In the genomic region with DNA sequence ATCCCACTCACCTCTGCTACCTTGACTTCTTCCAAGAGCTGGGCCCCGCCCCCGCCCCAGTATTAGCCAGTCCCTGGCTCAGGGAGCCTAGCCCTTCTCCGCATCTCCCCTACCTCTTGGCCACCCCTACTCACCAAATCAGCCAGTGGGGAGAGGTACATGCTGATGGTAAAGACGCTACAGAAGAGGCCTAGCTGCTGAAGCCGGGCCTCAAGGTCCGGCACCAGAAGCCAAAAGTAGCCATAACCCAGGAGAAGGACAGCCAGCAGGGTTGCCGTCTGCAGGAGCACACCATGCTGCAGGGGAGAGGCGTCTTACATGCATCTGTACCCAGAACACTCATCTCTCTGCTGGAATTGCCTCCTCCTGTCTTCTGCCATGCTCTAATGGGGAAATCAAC, we compare ENCODE assay signal across 11 mouse cellular contexts. TPM values are rescaled to one million over a fixed set of nuclear protein-coding genes. Genes with fewer than 3 reads are reported as not detected.
A peak's percentile ranks its signal among the peaks of the same experiment; 100 is the strongest.
DNase-seq lines count a peak whose midpoint lies in the region; ATAC-seq and TF ChIP-seq lines count a peak whose summit lies in the region.
"Had no signal": no experiment of that assay in that cellular context is flagged by ENCODE, and none has a peak within 500 bp of the region (broad histone marks: within the 10 kb centered on the region; RNA-seq: fewer than 3 reads in every experiment).

No protein-coding gene starts in this region.

- DNase-seq in forebrain, embryonic 11.5 days (ENCODE audit: low spot score): no peak
- DNase-seq in left cerebral cortex, adult 2 months (ENCODE audit: extremely low spot score in 1 of 2, low spot score in 2 of 2): no peak
- no peak for DNase-seq in left cerebral cortex, postnatal 4 days
- no peak for DNase-seq in gastrocnemius, postnatal 36 days
- DNase-seq: B cell, adult 2 months; lung, postnatal 4 days; right cerebral cortex, postnatal 14 days had no signal

- H3K9me3 ChIP-seq in forebrain, embryonic 12.5 days: no peaks in the 10 kb centered on the region
- H3K9me3 ChIP-seq in forebrain, embryonic 11.5 days (ENCODE audit: control insufficient read depth, low read length): no peaks in the 10 kb centered on the region
- H3K9me3 ChIP-seq in intestine, embryonic 16.5 days (ENCODE audit: control insufficient read depth, low read length): no peaks in the 10 kb centered on the region
- H3K9me3 ChIP-seq in neural tube, embryonic 14.5 days (ENCODE audit: control insufficient read depth, low read length): no peaks in the 10 kb centered on the region

- WGBS in forebrain, embryonic 12.5 days: 52% methylated on average over 8 of the region's 8 CpGs
- 46% methylated on average over 8 of the region's 8 CpGs for WGBS in forebrain, embryonic 11.5 days
- WGBS in intestine, embryonic 16.5 days: 71% methylated on average over 8 of the region's 8 CpGs
- WGBS in neural tube, embryonic 14.5 days: 52% methylated on average over 8 of the region's 8 CpGs

- no peak overlapping the region for H3K4me3 ChIP-seq in forebrain, embryonic 12.5 days (replicated peaks)
- H3K4me3 ChIP-seq in forebrain, embryonic 11.5 days (ENCODE audit: low read depth, low read length): no peak overlapping the region
- H3K4me3 ChIP-seq in left cerebral cortex, adult 2 months: peak overlapping the region; percentile 68
- no peak overlapping the region for H3K4me3 ChIP-seq in intestine, embryonic 16.5 days (ENCODE audit: low read length)
- no peak overlapping the region for H3K4me3 ChIP-seq in neural tube, embryonic 14.5 days (ENCODE audit: low read depth, low read length)

- peaks cover 45% of the 10 kb centered on the region for H3K4me1 ChIP-seq in forebrain, embryonic 12.5 days
- H3K4me1 ChIP-seq in forebrain, embryonic 11.5 days (replicated peaks; ENCODE audit: control insufficient read depth, insufficient read depth, low read length): peaks cover 7% of the 10 kb centered on the region; the same call in 1 of the 2 replicates
- H3K4me1 ChIP-seq in intestine, embryonic 16.5 days (ENCODE audit: control insufficient read depth, insufficient read depth, low read length): peaks cover 26% of the 10 kb centered on the region
- H3K4me1 ChIP-seq in neural tube, embryonic 14.5 days (ENCODE audit: control insufficient read depth, insufficient read depth, low read length): peaks cover 15% of the 10 kb centered on the region

- H3K36me3 ChIP-seq in forebrain, embryonic 12.5 days (replicated peaks): no peaks in the 10 kb centered on the region; the same call in 1 of the 2 replicates
- no peaks in the 10 kb centered on the region for H3K36me3 ChIP-seq in forebrain, embryonic 11.5 days (ENCODE audit: control insufficient read depth, insufficient read depth, low read length)
- H3K36me3 ChIP-seq in intestine, embryonic 16.5 days (ENCODE audit: control insufficient read depth, insufficient read depth, low read length): no peaks in the 10 kb centered on the region; the same call in 1 of the 2 replicates
- no peaks in the 10 kb centered on the region for H3K36me3 ChIP-seq in neural tube, embryonic 14.5 days (ENCODE audit: control insufficient read depth, insufficient read depth, low read length)

- no peak for ATAC-seq in forebrain, embryonic 12.5 days (ENCODE audit: low FRiP score)
- no peak for ATAC-seq in forebrain, embryonic 11.5 days (replicated peaks; ENCODE audit: low FRiP score)
- ATAC-seq in intestine, embryonic 16.5 days: no peak
- no peak for ATAC-seq in neural tube, embryonic 14.5 days (ENCODE audit: low read depth)
- ATAC-seq in megakaryocyte progenitor cell, adult 5-6 weeks (replicated peaks; ENCODE audit: poor library complexity): no peak

- no peak overlapping the region for H3K27ac ChIP-seq in forebrain, embryonic 12.5 days
- H3K27ac ChIP-seq in forebrain, embryonic 11.5 days (ENCODE audit: low read depth, low read length): no peak overlapping the region
- H3K27ac ChIP-seq in left cerebral cortex, adult 2 months: peak overlapping the region; percentile 93; the same call in 1 of the 2 replicates
- no peak overlapping the region for H3K27ac ChIP-seq in intestine, embryonic 16.5 days (ENCODE audit: low read length)
- no peak overlapping the region for H3K27ac ChIP-seq in neural tube, embryonic 14.5 days (ENCODE audit: low read depth, low read length)

- intact Hi-C loops in left cerebral cortex, adult 2 months (cut with DNase I): no loop called here
- intact Hi-C loops in left cerebral cortex, postnatal 4 days (cut with DNase I): no loop called here
- intact Hi-C loops in gastrocnemius, postnatal 36 days (cut with DNase I): no loop called here

- H3K9ac ChIP-seq in forebrain, embryonic 12.5 days: no peak overlapping the region
- no peak overlapping the region for H3K9ac ChIP-seq in forebrain, embryonic 11.5 days (ENCODE audit: low read length)
- peak overlapping the region; percentile 11; the same call in 1 of the 2 replicates for H3K9ac ChIP-seq in intestine, embryonic 16.5 days (ENCODE audit: low read depth, low read length)
- H3K9ac ChIP-seq in neural tube, embryonic 14.5 days (replicated peaks; ENCODE audit: low read depth, low read length): no peak overlapping the region

- H3K4me2 ChIP-seq in forebrain, embryonic 12.5 days: peak overlapping the region; percentile 75; the same call in 1 of the 2 replicates
- H3K4me2 ChIP-seq in forebrain, embryonic 11.5 days (ENCODE audit: low read depth, low read length, severe bottlenecking): no peak overlapping the region
- no peak overlapping the region for H3K4me2 ChIP-seq in intestine, embryonic 16.5 days (ENCODE audit: low read depth, low read length)
- H3K4me2 ChIP-seq in neural tube, embryonic 14.5 days (ENCODE audit: low read depth, low read length): peak overlapping the region; percentile 86; the same call in 1 of the 2 replicates

- H3K27me3 ChIP-seq in forebrain, embryonic 12.5 days: peaks cover 23% of the 10 kb centered on the region; the same call in 1 of the 2 replicates
- no peaks in the 10 kb centered on the region for H3K27me3 ChIP-seq in forebrain, embryonic 11.5 days (ENCODE audit: control insufficient read depth, insufficient read depth, low read length)
- H3K27me3 ChIP-seq in intestine, embryonic 16.5 days (replicated peaks; ENCODE audit: control insufficient read depth, insufficient read depth, low read length): no peaks in the 10 kb centered on the region
- H3K27me3 ChIP-seq in neural tube, embryonic 14.5 days (ENCODE audit: control insufficient read depth, insufficient read depth, low read length): no peaks in the 10 kb centered on the region

- TF ChIP-seq CTCF in left cerebral cortex, adult 2 months (IDR thresholded peaks at IDR 0.05): no peak

RNA-seq across cellular contexts. Expression of a gene that starts 1.5 kb away (rescaled TPM):
- 28.6 and 29.7 TPM in 2 replicates for polyA plus RNA-seq in forebrain, embryonic 12.5 days (2016; fragmentation: Nextera tagmentation; extraction: Ambion mirVana)
- 28.4 and 31.8 TPM in 2 replicates for polyA plus RNA-seq in forebrain, embryonic 11.5 days (2014; fragmentation: Nextera tagmentation; extraction: Ambion mirVana)
- 10 to 100 TPM; 36.0 to 38.6 TPM for total RNA-seq in left cerebral cortex, adult 2 months (2021)
- total RNA-seq in left cerebral cortex, postnatal 4 days (2021): 10 to 100 TPM; 17.3 to 21.3 TPM
- 62.7 and 74.1 TPM in 2 replicates for polyA plus RNA-seq in intestine, embryonic 16.5 days (2015; fragmentation: Nextera tagmentation; extraction: Ambion mirVana)
- polyA plus RNA-seq in neural tube, embryonic 14.5 days (2014; fragmentation: Nextera tagmentation; extraction: Ambion mirVana): 36.7 and 39.8 TPM in 2 replicates
- total RNA-seq in megakaryocyte progenitor cell, adult 5-6 weeks (2015): 70.1 and 72.0 TPM in 2 replicates
- 49.4 and 65.0 TPM in 2 replicates for total RNA-seq in megakaryocyte progenitor cell, adult 5-6 weeks (2017)
- total RNA-seq in gastrocnemius, postnatal 36 days (2021): 1 to 10 TPM; 8.3 to 9.1 TPM

RNA-seq across cellular contexts. Expression of a gene that starts 9.8 kb away (rescaled TPM):
- polyA plus RNA-seq in forebrain, embryonic 12.5 days (2016; fragmentation: Nextera tagmentation; extraction: Ambion mirVana): 79.1 and 84.3 TPM in 2 replicates
- 79.0 and 83.9 TPM in 2 replicates for polyA plus RNA-seq in forebrain, embryonic 11.5 days (2014; fragmentation: Nextera tagmentation; extraction: Ambion mirVana)
- total RNA-seq in left cerebral cortex, adult 2 months (2021): 10 to 100 TPM; 50.9 to 53.1 TPM
- 10 to 100 TPM; 54.0 to 59.7 TPM for total RNA-seq in left cerebral cortex, postnatal 4 days (2021)
- polyA plus RNA-seq in intestine, embryonic 16.5 days (2015; fragmentation: Nextera tagmentation; extraction: Ambion mirVana): 119 and 126 TPM in 2 replicates
- polyA plus RNA-seq in neural tube, embryonic 14.5 days (2014; fragmentation: Nextera tagmentation; extraction: Ambion mirVana): 69.6 and 84.4 TPM in 2 replicates
- 84.4 and 101 TPM in 2 replicates for total RNA-seq in megakaryocyte progenitor cell, adult 5-6 weeks (2015)
- total RNA-seq in megakaryocyte progenitor cell, adult 5-6 weeks (2017): 80.4 and 135 TPM in 2 replicates
- 10 to 100 TPM; 16.6 to 23.2 TPM for total RNA-seq in gastrocnemius, postnatal 36 days (2021)

RNA-seq across cellular contexts. Expression of a gene that starts 12.0 kb away (rescaled TPM):
- polyA plus RNA-seq in forebrain, embryonic 12.5 days (2016; fragmentation: Nextera tagmentation; extraction: Ambion mirVana): 9.7 and 12.6 TPM in 2 replicates
- 10.8 and 11.4 TPM in 2 replicates for polyA plus RNA-seq in forebrain, embryonic 11.5 days (2014; fragmentation: Nextera tagmentation; extraction: Ambion mirVana)
- 1 to 10 TPM; 5.5 to 5.9 TPM for total RNA-seq in left cerebral cortex, adult 2 months (2021)
- total RNA-seq in left cerebral cortex, postnatal 4 days (2021): 1 to 10 TPM; 5.0 to 6.4 TPM
- polyA plus RNA-seq in intestine, embryonic 16.5 days (2015; fragmentation: Nextera tagmentation; extraction: Ambion mirVana): 62.9 and 69.6 TPM in 2 replicates
- polyA plus RNA-seq in neural tube, embryonic 14.5 days (2014; fragmentation: Nextera tagmentation; extraction: Ambion mirVana): 6.8 and 10.5 TPM in 2 replicates
- total RNA-seq in megakaryocyte progenitor cell, adult 5-6 weeks (2015): 0.62 TPM in 1 of 2 replicates, not detected in the other
- total RNA-seq in megakaryocyte progenitor cell, adult 5-6 weeks (2017): 0.17 TPM in 1 of 2 replicates, not detected in the other
- total RNA-seq in gastrocnemius, postnatal 36 days (2021): 10 to 100 TPM; 10.1 to 11.5 TPM

RNA-seq across cellular contexts. Expression of a gene that starts 22.8 kb away (rescaled TPM):
- polyA plus RNA-seq in forebrain, embryonic 12.5 days (2016; fragmentation: Nextera tagmentation; extraction: Ambion mirVana): 25.1 and 26.6 TPM in 2 replicates
- 11.9 and 13.5 TPM in 2 replicates for polyA plus RNA-seq in forebrain, embryonic 11.5 days (2014; fragmentation: Nextera tagmentation; extraction: Ambion mirVana)
- total RNA-seq in left cerebral cortex, adult 2 months (2021): 10 to 100 TPM; 82.8 to 85.1 TPM
- 100 to 1,000 TPM; 128 to 133 TPM for total RNA-seq in left cerebral cortex, postnatal 4 days (2021)
- polyA plus RNA-seq in intestine, embryonic 16.5 days (2015; fragmentation: Nextera tagmentation; extraction: Ambion mirVana): 3.9 TPM in 2 replicates
- 61.6 and 70.7 TPM in 2 replicates for polyA plus RNA-seq in neural tube, embryonic 14.5 days (2014; fragmentation: Nextera tagmentation; extraction: Ambion mirVana)
- total RNA-seq in megakaryocyte progenitor cell, adult 5-6 weeks (2015): 1.2 and 1.5 TPM in 2 replicates
- total RNA-seq in megakaryocyte progenitor cell, adult 5-6 weeks (2017): 0.12 and 0.91 TPM in 2 replicates
- total RNA-seq in gastrocnemius, postnatal 36 days (2021): under 1 TPM; 0.15 to 0.17 TPM

RNA-seq across cellular contexts. Expression of a gene that starts 23.1 kb away (rescaled TPM):
- polyA plus RNA-seq in forebrain, embryonic 12.5 days (2016; fragmentation: Nextera tagmentation; extraction: Ambion mirVana): 249 and 252 TPM in 2 replicates
- polyA plus RNA-seq in forebrain, embryonic 11.5 days (2014; fragmentation: Nextera tagmentation; extraction: Ambion mirVana): 237 and 252 TPM in 2 replicates
- total RNA-seq in left cerebral cortex, adult 2 months (2021): 10 to 100 TPM; 63.2 to 71.4 TPM
- total RNA-seq in left cerebral cortex, postnatal 4 days (2021): 100 to 1,000 TPM in 1 of 2 experiments, 10 to 100 TPM in 1; 86.2 to 106 TPM
- 316 and 334 TPM in 2 replicates for polyA plus RNA-seq in intestine, embryonic 16.5 days (2015; fragmentation: Nextera tagmentation; extraction: Ambion mirVana)
- 206 and 240 TPM in 2 replicates for polyA plus RNA-seq in neural tube, embryonic 14.5 days (2014; fragmentation: Nextera tagmentation; extraction: Ambion mirVana)
- 284 and 290 TPM in 2 replicates for total RNA-seq in megakaryocyte progenitor cell, adult 5-6 weeks (2015)
- total RNA-seq in megakaryocyte progenitor cell, adult 5-6 weeks (2017): 294 and 304 TPM in 2 replicates
- 10 to 100 TPM; 58.3 to 63.3 TPM for total RNA-seq in gastrocnemius, postnatal 36 days (2021)

Comparison
In these comparisons a context has a peak if more than half of its experiments do, and no peak if none do; other contexts are left out.
1. H3K4me2 ChIP-seq: peak in forebrain, embryonic 12.5 days (single experiment) and neural tube, embryonic 14.5 days (single experiment); none in forebrain, embryonic 11.5 days (single experiment) and intestine, embryonic 16.5 days (single experiment).